Mouse (Mus musculus) neural tube, embryonic 11.5 days (tissue): Measurements from ENCODE around the gene Jtb. TPM values are rescaled to one million over a fixed set of nuclear protein-coding genes. Genes with fewer than 3 reads are reported as not detected.
A peak's percentile ranks its signal among the peaks of the same experiment; 100 is the strongest.

Experiments used
- ATAC-seq: fragments of 200-750 bp; cut with Nextera tagmentation; 2 replicates; pipeline ENCODE4 v1.8.0; 2017; ENCODE audit warnings: moderate number of reproducible peaks, mild to moderate bottlenecking, moderate TSS enrichment, moderate library complexity; ENCODE audit not compliant: insufficient read depth, low FRiP score, low TSS enrichment
- DNase-seq: peaks from one replicate; pipeline ENCODE4 v3.0.0-alpha.2; 2015; ENCODE audit warnings: low spot score
- H3K27ac ChIP-seq: fragments of 300-500 bp; sonication (generic); 2 replicates; pipeline ENCODE4 v1.5.1; 2014; ENCODE audit warnings: low read depth, mild to moderate bottlenecking, low read length
- H3K27me3 ChIP-seq: fragments of 300-500 bp; sonication (generic); 2 replicates; pipeline ENCODE4 v1.6.1; 2014; ENCODE audit warnings: mild to moderate bottlenecking, low read length, mixed read lengths; ENCODE audit not compliant: control insufficient read depth, insufficient read depth
- H3K36me3 ChIP-seq: fragments of 300-500 bp; sonication (generic); 2 replicates; pipeline ENCODE4 v1.6.1; 2014; ENCODE audit warnings: mild to moderate bottlenecking, low read length, moderate library complexity, mixed read lengths; ENCODE audit not compliant: control insufficient read depth, insufficient read depth
- H3K4me1 ChIP-seq: fragments of 300-500 bp; sonication (generic); 2 replicates; pipeline ENCODE4 v1.6.1; 2014; ENCODE audit warnings: low read length, mixed read lengths; ENCODE audit not compliant: control insufficient read depth, insufficient read depth
- H3K4me2 ChIP-seq: fragments of 300-500 bp; sonication (generic); 2 replicates; pipeline ENCODE4 v1.6.1; 2014; ENCODE audit warnings: low read depth, mild to moderate bottlenecking, moderate library complexity
- H3K4me3 ChIP-seq: fragments of 300-500 bp; sonication (generic); 2 replicates; pipeline ENCODE4 v1.5.1; 2014; ENCODE audit warnings: low read depth, low read length
- H3K9ac ChIP-seq: fragments of 300-500 bp; sonication (generic); 2 replicates; pipeline ENCODE4 v1.6.1; 2014; ENCODE audit warnings: mild to moderate bottlenecking, low read length
- H3K9me3 ChIP-seq: fragments of 300-500 bp; sonication (generic); 2 replicates; pipeline ENCODE4 v1.6.1; 2016; ENCODE audit warnings: low read length; ENCODE audit not compliant: control insufficient read depth
- WGBS: fragments of 180-500 bp; shearing (Covaris S2); extraction: QIAGEN DNeasy Blood & Tissue Kit; methylation state at CpG from one replicate; pipeline ENCODE4 v1.1.7; 2014; 5-methylcytosine and 5-hydroxymethylcytosine counted together
- polyA plus RNA-seq: library from polyadenylated mRNA; unstranded; fragments of >200 nt; fragmentation: Nextera tagmentation; extraction: Ambion mirVana; gene quantifications from 2 replicates; pipeline ENCODE4 v1.2.1, GENCODE M21; 2014

Jtb gene
- 92.3 and 92.4 TPM in 2 replicates for polyA plus RNA-seq

DNA sequence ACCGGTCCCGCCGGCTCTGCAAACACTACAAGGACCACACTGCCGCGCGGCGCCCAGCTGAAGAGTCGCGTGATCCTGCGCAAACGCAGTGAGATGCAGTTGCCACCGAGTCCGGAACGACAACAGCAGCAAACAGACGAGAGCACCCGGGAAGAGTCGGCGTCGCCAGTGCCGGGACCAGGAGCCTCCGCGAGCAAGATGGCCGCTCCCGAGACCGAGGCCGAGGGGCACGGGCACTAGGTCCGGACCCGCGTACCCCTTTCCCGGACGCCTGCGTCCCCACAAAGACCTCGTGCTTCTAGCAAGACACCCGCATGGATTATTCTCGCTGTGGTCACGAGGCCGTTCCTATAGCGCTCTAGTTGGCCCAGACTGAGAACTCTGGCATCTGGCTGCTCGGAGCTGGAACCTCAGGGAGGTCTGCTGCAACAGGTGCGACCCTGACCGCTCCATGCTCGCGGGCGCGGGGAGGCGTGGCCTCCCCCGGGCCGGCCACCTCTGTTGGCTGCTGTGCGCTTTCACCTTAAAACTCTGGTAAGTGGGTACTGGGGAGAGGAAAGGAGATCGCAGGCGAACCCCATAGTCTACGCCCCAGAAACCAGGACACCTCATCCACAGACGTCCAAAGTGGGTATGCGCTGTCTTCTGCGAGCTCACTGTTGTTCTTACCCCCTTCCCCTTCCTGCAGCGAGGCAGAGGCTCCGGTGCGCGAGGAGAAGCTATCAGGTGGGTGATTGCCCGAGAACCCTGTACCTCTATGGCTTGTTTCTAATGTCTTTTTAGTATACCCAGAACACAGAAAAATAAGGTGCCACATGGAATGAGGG lies at the start of gene Jtb:
TSS of gene Jtb (plus strand) at position 91 of the 827 bp plus-strand sequence.
- no peaks in the 10 kb centered on the region for H3K36me3 ChIP-seq
- WGBS = under 1% methylated on average over 61 of the region's 61 CpGs
- H3K27ac ChIP-seq = peak within 1 kb of the TSS; percentile 64
- DNase-seq = peak; percentile 93
- ATAC-seq = peak; percentile 92
- H3K4me2 ChIP-seq = peak within 1 kb of the TSS; percentile 81
- H3K9ac ChIP-seq = peak within 1 kb of the TSS; percentile 90
- H3K4me3 ChIP-seq = peak within 1 kb of the TSS; percentile 79
- no peaks in the 10 kb centered on the region for H3K9me3 ChIP-seq
- H3K4me1 ChIP-seq = peaks cover 4% of the 10 kb centered on the region; the same call in 1 of the 2 replicates
- no peaks in the 10 kb centered on the region for H3K27me3 ChIP-seq

DNA sequence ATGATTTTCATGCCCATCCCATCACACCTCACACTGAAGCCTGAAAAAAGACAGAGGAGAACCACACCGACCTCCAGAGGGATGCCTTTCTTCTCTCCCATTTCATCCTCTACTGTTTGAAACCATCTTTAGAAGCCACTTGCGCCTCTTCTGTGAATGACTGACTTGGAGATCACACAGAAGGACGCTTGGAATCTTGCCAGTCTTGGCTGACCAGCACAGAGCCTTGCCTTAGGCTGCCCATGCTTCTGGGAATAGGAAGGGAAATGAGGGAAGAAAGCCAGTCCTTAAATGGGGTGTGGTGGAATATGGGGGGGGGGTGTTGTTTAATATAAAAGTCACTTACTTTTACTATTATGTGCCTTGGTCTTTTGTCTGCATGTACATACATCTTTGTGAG lies 47.8 kb upstream of the Jtb start:
- Histone ChIP-seq H3K4me2 (no peak overlapping the region), H3K36me3 (no peaks in the 10 kb centered on the region), H3K9ac (no peak overlapping the region), H3K27me3 (no peaks in the 10 kb centered on the region), H3K9me3 (no peaks in the 10 kb centered on the region), H3K4me3 (no peak overlapping the region), H3K27ac (no peak overlapping the region), H3K4me1 (no peaks in the 10 kb centered on the region)
- 77% methylated on average over 3 of the region's 3 CpGs for WGBS
- DNase-seq (no peak), ATAC-seq (no peak)

DNA sequence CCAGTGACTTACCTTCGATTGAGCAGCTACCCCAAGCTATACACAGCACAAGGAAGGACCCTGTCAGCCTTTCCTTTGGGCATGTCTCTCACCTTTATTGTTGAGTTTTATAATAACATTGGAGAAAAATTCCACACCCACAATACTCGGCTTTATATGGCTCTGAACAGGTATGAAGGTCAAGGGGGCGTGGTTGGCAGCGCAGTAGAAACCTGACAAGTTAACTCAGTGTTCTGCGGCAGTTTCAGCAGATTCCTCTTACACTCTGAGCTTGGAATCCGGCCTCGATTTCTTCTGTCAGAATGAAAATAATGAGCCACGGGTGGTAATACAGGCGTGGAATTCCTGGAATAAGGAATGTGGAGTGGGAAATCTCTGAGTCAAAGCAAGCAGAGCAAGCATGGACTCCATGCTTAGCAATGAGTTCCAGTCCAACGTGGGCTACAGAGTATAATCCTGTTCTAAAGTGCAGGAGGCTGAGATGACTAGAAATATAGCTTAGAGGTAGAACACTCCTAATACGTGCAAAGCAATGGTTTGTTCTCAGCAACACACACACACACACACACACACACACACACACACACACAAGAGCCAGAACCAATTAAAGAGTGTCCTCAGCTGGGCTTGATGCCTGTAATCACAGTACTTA lies 40.4 kb upstream of the Jtb start:
- Histone ChIP-seq H3K4me2 (no peak overlapping the region), H3K9ac (no peak overlapping the region), H3K4me3 (no peak overlapping the region), H3K36me3 (no peaks in the 10 kb centered on the region), H3K27me3 (no peaks in the 10 kb centered on the region), H3K4me1 (no peaks in the 10 kb centered on the region), H3K27ac (no peak overlapping the region), H3K9me3 (no peaks in the 10 kb centered on the region)
- ATAC-seq = no peak
- DNase-seq = no peak
- WGBS = 84% methylated on average over 11 of the region's 11 CpGs

GRCm38 (mm10) chr3:90194759-90195158 lies 36.6 kb upstream of the Jtb start:
- Histone ChIP-seq H3K27me3 (no peaks in the 10 kb centered on the region), H3K4me1 (no peaks in the 10 kb centered on the region), H3K36me3 (no peaks in the 10 kb centered on the region), H3K9ac (no peak overlapping the region), H3K4me3 (no peak overlapping the region), H3K9me3 (no peaks in the 10 kb centered on the region), H3K4me2 (no peak overlapping the region), H3K27ac (no peak overlapping the region)
- 56% methylated on average over 4 of the region's 4 CpGs for WGBS
- no peak for DNase-seq
- ATAC-seq = no peak

DNA sequence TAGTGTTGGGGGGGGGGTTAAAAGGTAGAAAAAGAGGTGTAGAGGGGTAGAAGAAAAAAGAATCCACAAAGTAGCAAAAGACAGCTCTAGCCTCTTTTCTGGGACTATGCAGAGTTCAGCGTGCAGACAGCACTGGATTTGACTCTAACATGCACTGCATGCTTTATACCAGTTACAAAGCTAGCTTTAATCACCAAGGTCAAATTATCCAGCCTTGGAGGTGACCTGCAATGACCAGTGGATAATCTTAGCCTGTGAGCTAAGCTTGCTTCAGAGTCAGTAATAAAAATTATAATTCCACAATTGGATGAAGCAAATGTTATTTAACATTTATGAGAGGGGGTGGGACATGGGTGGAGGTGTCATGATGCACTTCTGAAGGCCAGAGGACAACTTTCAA lies 35.8 kb upstream of the Jtb start:
- ATAC-seq = no peak
- Histone ChIP-seq H3K27ac (no peak overlapping the region), H3K4me2 (no peak overlapping the region), H3K36me3 (no peaks in the 10 kb centered on the region), H3K4me3 (no peak overlapping the region), H3K27me3 (no peaks in the 10 kb centered on the region), H3K9ac (no peak overlapping the region), H3K9me3 (no peaks in the 10 kb centered on the region), H3K4me1 (no peaks in the 10 kb centered on the region)
- 94% methylated on average over 1 of the region's 1 CpGs for WGBS
- DNase-seq = no peak

DNA sequence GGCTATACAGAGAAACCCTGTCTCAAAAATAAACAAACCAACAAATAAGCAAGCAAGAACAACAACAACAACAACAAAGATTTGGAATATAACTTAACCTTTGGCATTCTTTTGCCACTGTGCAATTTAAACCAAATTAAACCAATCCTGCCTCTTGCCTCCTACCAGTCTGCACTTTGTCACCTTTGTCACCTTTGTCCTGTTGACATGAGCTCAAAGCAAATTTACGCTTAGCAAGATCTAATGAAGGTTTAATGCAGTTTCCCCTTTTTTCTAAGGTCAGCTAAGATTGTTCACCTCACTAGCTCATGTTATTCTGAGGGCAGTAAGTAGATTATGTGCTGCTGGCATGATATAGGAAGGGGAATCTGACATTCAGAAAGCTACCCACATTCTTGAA lies 33.8 kb upstream of the Jtb start:
- Histone ChIP-seq H3K9ac (no peak overlapping the region), H3K27me3 (no peaks in the 10 kb centered on the region), H3K4me2 (no peak overlapping the region), H3K27ac (no peak overlapping the region), H3K4me3 (no peak overlapping the region), H3K9me3 (no peaks in the 10 kb centered on the region), H3K4me1 (no peaks in the 10 kb centered on the region), H3K36me3 (no peaks in the 10 kb centered on the region)
- 82% methylated on average over 1 of the region's 1 CpGs for WGBS
- DNase-seq = no peak
- no peak for ATAC-seq

DNA sequence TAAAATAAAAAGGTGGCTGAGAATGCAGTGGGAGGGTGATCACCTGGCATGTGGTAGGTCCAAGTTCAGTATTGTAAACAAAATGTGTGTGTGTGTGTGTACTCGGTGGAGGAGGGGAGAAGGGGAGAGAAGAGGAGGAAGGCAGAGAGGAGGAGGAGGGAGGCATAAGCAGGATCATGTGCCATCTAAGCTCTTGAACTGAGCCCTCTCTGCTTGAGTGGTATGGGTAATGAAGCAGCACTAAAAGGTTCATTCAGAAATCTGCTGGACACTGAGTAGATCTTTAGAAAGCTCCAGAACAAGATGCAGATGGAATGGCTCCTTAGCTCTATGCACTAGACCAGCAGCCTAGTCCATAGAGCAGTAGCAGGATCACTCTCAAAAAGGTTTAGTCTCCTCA lies 28.5 kb upstream of the Jtb start:
- no peak for ATAC-seq
- Histone ChIP-seq H3K9me3 (no peaks in the 10 kb centered on the region; the same call in 1 of the 2 replicates), H3K4me1 (no peaks in the 10 kb centered on the region), H3K4me2 (no peak overlapping the region), H3K36me3 (no peaks in the 10 kb centered on the region; the same call in 1 of the 2 replicates), H3K9ac (no peak overlapping the region), H3K4me3 (no peak overlapping the region), H3K27me3 (no peaks in the 10 kb centered on the region), H3K27ac (no peak overlapping the region)
- DNase-seq = no peak
- WGBS = 81% methylated on average over 1 of the region's 1 CpGs

GRCm38 (mm10) chr3:90203619-90204018 lies 27.8 kb upstream of the Jtb start:
- DNase-seq = no peak
- ATAC-seq = no peak
- H3K9me3 ChIP-seq = no peaks in the 10 kb centered on the region; the same call in 1 of the 2 replicates
- 84% methylated on average over 5 of the region's 5 CpGs for WGBS
- H3K4me1 ChIP-seq = no peaks in the 10 kb centered on the region
- no peak overlapping the region for H3K4me2 ChIP-seq
- no peak overlapping the region for H3K27ac ChIP-seq
- H3K36me3 ChIP-seq = peaks cover 4% of the 10 kb centered on the region
- no peak overlapping the region for H3K9ac ChIP-seq
- H3K27me3 ChIP-seq = no peaks in the 10 kb centered on the region
- no peak overlapping the region for H3K4me3 ChIP-seq

DNA sequence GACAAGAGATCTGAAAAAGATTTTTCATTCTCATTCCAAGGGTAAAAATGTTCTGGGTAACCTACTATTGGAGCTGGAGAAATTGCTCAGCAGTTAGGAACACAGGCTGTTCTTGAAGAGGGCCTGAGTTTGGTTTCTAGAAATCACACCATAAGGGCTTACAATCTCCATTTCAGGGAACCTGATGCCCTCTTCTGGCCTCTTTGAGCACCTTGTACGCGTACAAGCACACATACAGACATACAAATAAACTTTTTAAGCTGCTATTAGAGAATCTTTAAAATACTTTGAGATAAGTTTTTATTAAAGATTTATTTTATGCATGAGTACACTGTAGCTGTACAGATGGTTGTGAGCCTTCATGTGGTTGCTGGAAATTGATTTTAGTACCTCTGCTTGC lies 26.8 kb upstream of the Jtb start:
- 88% methylated on average over 2 of the region's 2 CpGs for WGBS

More for the DNA sequence above, 26.8 kb upstream of the Jtb start:
- no peaks in the 10 kb centered on the region; the same call in 1 of the 2 replicates for H3K9me3 ChIP-seq
- no peak for DNase-seq
- no peak overlapping the region for H3K9ac ChIP-seq
- no peaks in the 10 kb centered on the region for H3K27me3 ChIP-seq
- H3K4me3 ChIP-seq = no peak overlapping the region
- ATAC-seq = no peak
- no peak overlapping the region for H3K27ac ChIP-seq
- peaks cover 5% of the 10 kb centered on the region for H3K36me3 ChIP-seq
- H3K4me1 ChIP-seq = no peaks in the 10 kb centered on the region
- no peak overlapping the region for H3K4me2 ChIP-seq
